Mouse (Mus musculus) stomach, embryonic 14.5 days (tissue): ENCODE data around the gene Rxfp4. TPM values are rescaled to one million over a fixed set of nuclear protein-coding genes. Genes with fewer than 3 reads are reported as not detected.

Source experiments
- ATAC-seq: fragments of 200-750 bp; cut with Nextera tagmentation; 2 replicates; pipeline ENCODE4 v1.8.0; 2017; ENCODE audit warnings: low read depth, moderate TSS enrichment; ENCODE audit not compliant: insufficient number of reproducible peaks, insufficient read depth, low FRiP score
- H3K27ac ChIP-seq: fragments of 300-500 bp; sonication (generic); 2 replicates; pipeline ENCODE4 v1.5.1; 2014; ENCODE audit warnings: mild to moderate bottlenecking, low read length, moderate library complexity, mixed read lengths
- H3K27me3 ChIP-seq: fragments of 300-500 bp; sonication (generic); 2 replicates; pipeline ENCODE4 v1.6.1; 2014; ENCODE audit warnings: low read length, control low read depth, mixed read lengths; ENCODE audit not compliant: control insufficient read depth, insufficient read depth
- H3K36me3 ChIP-seq: fragments of 300-500 bp; sonication (generic); 2 replicates; pipeline ENCODE4 v1.6.1; 2014; ENCODE audit warnings: mild to moderate bottlenecking, control low read depth, low read length, moderate library complexity, mixed read lengths; ENCODE audit not compliant: control insufficient read depth, insufficient read depth
- H3K4me1 ChIP-seq: fragments of 300-500 bp; sonication (generic); 2 replicates; pipeline ENCODE4 v1.6.1; 2014; ENCODE audit warnings: low read length, control low read depth, mixed read lengths; ENCODE audit not compliant: control insufficient read depth, insufficient read depth
- H3K4me2 ChIP-seq: fragments of 300-500 bp; sonication (generic); replicated peaks from 2 replicates; pipeline ENCODE4 v1.6.1; 2014; ENCODE audit warnings: low read depth, low read length, control low read depth
- H3K4me3 ChIP-seq: fragments of 300-500 bp; sonication (generic); 2 replicates; pipeline ENCODE4 v1.5.1; 2014; ENCODE audit warnings: low read depth, low read length, control low read depth
- H3K9ac ChIP-seq: fragments of 300-500 bp; sonication (generic); replicated peaks from 2 replicates; pipeline ENCODE4 v1.6.1; 2014; ENCODE audit warnings: low read depth, mild to moderate bottlenecking, control low read depth, low read length, moderate library complexity, mixed read lengths
- H3K9me3 ChIP-seq: fragments of 300-500 bp; sonication (generic); 2 replicates; pipeline ENCODE4 v1.6.1; 2016; ENCODE audit warnings: low read depth, low read length, control low read depth; ENCODE audit not compliant: control insufficient read depth
- WGBS: fragments of 180-500 bp; shearing (Covaris S2); extraction: QIAGEN DNeasy Blood & Tissue Kit; methylation state at CpG from one replicate; pipeline ENCODE4 v1.1.7; 2014; 5-methylcytosine and 5-hydroxymethylcytosine counted together
- polyA plus RNA-seq: library from polyadenylated mRNA; unstranded; fragments of >200 nt; fragmentation: Nextera tagmentation; extraction: Ambion mirVana; gene quantifications from 2 replicates; pipeline ENCODE4 v1.2.1, GENCODE M21; 2014

The Rxfp4 gene
- polyA plus RNA-seq, 1 experiment from 2014 or later = not detected

- peak overlapping the region; percentile 92 for H3K4me2 ChIP-seq
- ATAC-seq = peak; percentile 30; the same call in 1 of the 2 replicates
- H3K9me3 ChIP-seq = no peaks in the 10 kb centered on the region
- peaks cover 40% of the 10 kb centered on the region for H3K4me1 ChIP-seq
- peak overlapping the region; percentile 96 for H3K9ac ChIP-seq
- no peaks in the 10 kb centered on the region for H3K27me3 ChIP-seq
- WGBS = 0% methylated on average over 5 of the region's 6 CpGs
- H3K36me3 ChIP-seq = peaks cover 17% of the 10 kb centered on the region
- peak overlapping the region; percentile 99 for H3K27ac ChIP-seq
- H3K4me3 ChIP-seq = peak overlapping the region; percentile 95
Measured at GRCm38 (mm10) chr3:88622941-88623345, 30.0 kb downstream of the Rxfp4 start.

GRCm38 (mm10) chr3:88622113-88622940, 30.6 kb downstream of the Rxfp4 start:
- Histone ChIP-seq H3K4me2 (peak overlapping the region; percentile 92), H3K4me1 (peaks cover 37% of the 10 kb centered on the region), H3K4me3 (peak overlapping the region; percentile 95), H3K27ac (peak overlapping the region; percentile 99), H3K27me3 (no peaks in the 10 kb centered on the region), H3K9ac (peak overlapping the region; percentile 96), H3K36me3 (peaks cover 12% of the 10 kb centered on the region), H3K9me3 (no peaks in the 10 kb centered on the region)
- WGBS = under 1% methylated on average over 24 of the region's 24 CpGs
- peak; percentile 14; the same call in 1 of the 2 replicates for ATAC-seq

GRCm38 (mm10) chr3:88621537-88622112, 31.3 kb downstream of the Rxfp4 start:
- Histone ChIP-seq H3K4me3 (peak overlapping the region; percentile 95), H3K9ac (peak overlapping the region; percentile 96), H3K27ac (peak overlapping the region; percentile 99), H3K9me3 (no peaks in the 10 kb centered on the region), H3K4me1 (peaks cover 31% of the 10 kb centered on the region), H3K4me2 (peak overlapping the region; percentile 92), H3K36me3 (peaks cover 10% of the 10 kb centered on the region), H3K27me3 (no peaks in the 10 kb centered on the region)
- ATAC-seq = peak; percentile 11; the same call in 1 of the 2 replicates
- under 1% methylated on average over 35 of the region's 36 CpGs for WGBS

GRCm38 (mm10) chr3:88620992-88621536, 31.9 kb downstream of the Rxfp4 start:
- peak overlapping the region; percentile 95 for H3K4me3 ChIP-seq
- peak; percentile 82 for ATAC-seq
- H3K9me3 ChIP-seq = no peaks in the 10 kb centered on the region
- peaks cover 6% of the 10 kb centered on the region for H3K36me3 ChIP-seq
- H3K4me1 ChIP-seq = peaks cover 26% of the 10 kb centered on the region
- 1% methylated on average over 64 of the region's 64 CpGs for WGBS
- H3K27me3 ChIP-seq = no peaks in the 10 kb centered on the region
- peak overlapping the region; percentile 99 for H3K27ac ChIP-seq
- H3K9ac ChIP-seq = peak overlapping the region; percentile 96
- peak overlapping the region; percentile 92 for H3K4me2 ChIP-seq

GRCm38 (mm10) chr3:88620146-88620991, 32.6 kb downstream of the Rxfp4 start:
- Histone ChIP-seq H3K27ac (peak overlapping the region; percentile 99), H3K4me2 (peak overlapping the region; percentile 92), H3K36me3 (peaks cover 6% of the 10 kb centered on the region; the same call in 1 of the 2 replicates), H3K9ac (peak overlapping the region; percentile 96), H3K27me3 (no peaks in the 10 kb centered on the region), H3K9me3 (no peaks in the 10 kb centered on the region), H3K4me3 (peak overlapping the region; percentile 95), H3K4me1 (peaks cover 21% of the 10 kb centered on the region)
- peak; percentile 11; the same call in 1 of the 2 replicates for ATAC-seq
- WGBS = 16% methylated on average over 15 of the region's 15 CpGs

GRCm38 (mm10) chr3:88619113-88620097, 33.5 kb downstream of the Rxfp4 start:
- Histone ChIP-seq H3K9me3 (no peaks in the 10 kb centered on the region), H3K4me3 (no peak overlapping the region), H3K36me3 (no peaks in the 10 kb centered on the region), H3K9ac (no peak overlapping the region), H3K4me2 (no peak overlapping the region), H3K27ac (no peak overlapping the region), H3K27me3 (no peaks in the 10 kb centered on the region), H3K4me1 (peaks cover 12% of the 10 kb centered on the region)
- ATAC-seq = no peak
- WGBS = 54% methylated on average over 9 of the region's 9 CpGs

GRCm38 (mm10) chr3:88618074-88618871, 34.7 kb downstream of the Rxfp4 start:
- Histone ChIP-seq H3K4me3 (no peak overlapping the region), H3K27me3 (no peaks in the 10 kb centered on the region), H3K9ac (no peak overlapping the region), H3K9me3 (no peaks in the 10 kb centered on the region), H3K36me3 (no peaks in the 10 kb centered on the region), H3K4me2 (no peak overlapping the region), H3K27ac (no peak overlapping the region), H3K4me1 (peaks cover 4% of the 10 kb centered on the region; the same call in 1 of the 2 replicates)
- 58% methylated on average over 8 of the region's 8 CpGs for WGBS
- ATAC-seq = no peak
